Mouse (Mus musculus): Measurements from ENCODE around the gene Tyw1. TPM values are rescaled to one million over a fixed set of nuclear protein-coding genes. Genes with fewer than 3 reads are reported as not detected.
"Not testable (repeated sequence)": the region's sequence is repeated elsewhere in the genome, so short reads cannot be mapped to it uniquely, and the experiment has no call there.

The Tyw1 gene
- polyA plus RNA-seq, 1 experiment from 2014 or later, result 32.9 TPM

DNA sequence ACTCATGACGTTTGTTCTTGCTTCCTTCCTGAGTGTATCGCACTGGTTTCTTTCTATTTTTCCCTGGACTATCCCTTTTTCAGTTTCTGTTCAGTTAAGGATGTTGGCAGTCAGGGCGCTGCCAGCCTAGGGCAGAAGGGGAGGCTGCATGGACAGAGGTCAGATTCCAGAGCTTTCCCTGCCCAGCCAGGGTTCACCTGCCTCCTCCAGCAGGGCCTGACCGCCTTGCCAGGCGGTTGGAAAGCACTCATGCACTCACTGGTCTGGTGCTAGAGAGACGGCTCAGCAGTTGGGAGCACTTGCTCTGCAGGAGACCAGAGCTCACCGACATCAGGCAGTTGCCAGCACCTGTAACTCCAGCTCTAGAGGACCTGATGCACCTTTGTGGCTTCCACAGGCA lies 16.2 kb upstream of the Tyw1 start:
- Histone ChIP-seq H3K27ac (no peak overlapping the region), H3K4me1 (replicated peaks) (no peaks in the 10 kb centered on the region), H3K27me3 (ENCODE audit: insufficient read depth, poor library complexity, severe bottlenecking) (no peaks in the 10 kb centered on the region), H3K9me3 (no peaks in the 10 kb centered on the region), H3K4me3 (no peak overlapping the region), H3K36me3 (peaks cover 100% of the 10 kb centered on the region)
- DNase-seq (ENCODE audit: low spot score), result no peak
- 92% methylated on average over 7 of the region's 7 CpGs for WGBS

GRCm38 (mm10) chr5:130239856-130240255 lies 15.6 kb upstream of the Tyw1 start:
- DNase-seq (ENCODE audit: low spot score), result no peak
- H3K27me3 ChIP-seq (ENCODE audit: insufficient read depth, poor library complexity, severe bottlenecking), result no peaks in the 10 kb centered on the region
- H3K27ac ChIP-seq, result no peak overlapping the region
- H3K4me3 ChIP-seq, result no peak overlapping the region
- H3K9me3 ChIP-seq, result no peaks in the 10 kb centered on the region
- 94% methylated on average over 2 of the region's 2 CpGs for WGBS
- peaks cover 100% of the 10 kb centered on the region for H3K36me3 ChIP-seq
- H3K4me1 ChIP-seq (replicated peaks), result no peaks in the 10 kb centered on the region

GRCm38 (mm10) chr5:130241426-130241825 lies 14.0 kb upstream of the Tyw1 start:
- no peaks in the 10 kb centered on the region for H3K27me3 ChIP-seq (ENCODE audit: insufficient read depth, poor library complexity, severe bottlenecking)
- no peak overlapping the region for H3K27ac ChIP-seq
- WGBS, result 95% methylated on average over 12 of the region's 12 CpGs
- H3K9me3 ChIP-seq, result no peaks in the 10 kb centered on the region
- DNase-seq (ENCODE audit: low spot score), result no peak
- no peaks in the 10 kb centered on the region for H3K4me1 ChIP-seq (replicated peaks)
- H3K4me3 ChIP-seq, result no peak overlapping the region
- H3K36me3 ChIP-seq, result peaks cover 100% of the 10 kb centered on the region

- Histone ChIP-seq H3K4me1 (replicated peaks) (no peaks in the 10 kb centered on the region), H3K9me3 (no peaks in the 10 kb centered on the region), H3K36me3 (peaks cover 100% of the 10 kb centered on the region), H3K27me3 (ENCODE audit: insufficient read depth, poor library complexity, severe bottlenecking) (no peaks in the 10 kb centered on the region), H3K4me3 (no peak overlapping the region), H3K27ac (no peak overlapping the region)
- WGBS, result 91% methylated on average over 5 of the region's 5 CpGs
- DNase-seq (ENCODE audit: low spot score), result no peak
These were observed 7.6 kb upstream of the Tyw1 start for GRCm38 (mm10) chr5:130247823-130248222.

GRCm38 (mm10) chr5:130254164-130255016 lies 1.0 kb upstream of the Tyw1 start:
- DNase-seq (ENCODE audit: low spot score), result no peak
- H3K36me3 ChIP-seq, result peaks cover 45% of the 10 kb centered on the region

DNA sequence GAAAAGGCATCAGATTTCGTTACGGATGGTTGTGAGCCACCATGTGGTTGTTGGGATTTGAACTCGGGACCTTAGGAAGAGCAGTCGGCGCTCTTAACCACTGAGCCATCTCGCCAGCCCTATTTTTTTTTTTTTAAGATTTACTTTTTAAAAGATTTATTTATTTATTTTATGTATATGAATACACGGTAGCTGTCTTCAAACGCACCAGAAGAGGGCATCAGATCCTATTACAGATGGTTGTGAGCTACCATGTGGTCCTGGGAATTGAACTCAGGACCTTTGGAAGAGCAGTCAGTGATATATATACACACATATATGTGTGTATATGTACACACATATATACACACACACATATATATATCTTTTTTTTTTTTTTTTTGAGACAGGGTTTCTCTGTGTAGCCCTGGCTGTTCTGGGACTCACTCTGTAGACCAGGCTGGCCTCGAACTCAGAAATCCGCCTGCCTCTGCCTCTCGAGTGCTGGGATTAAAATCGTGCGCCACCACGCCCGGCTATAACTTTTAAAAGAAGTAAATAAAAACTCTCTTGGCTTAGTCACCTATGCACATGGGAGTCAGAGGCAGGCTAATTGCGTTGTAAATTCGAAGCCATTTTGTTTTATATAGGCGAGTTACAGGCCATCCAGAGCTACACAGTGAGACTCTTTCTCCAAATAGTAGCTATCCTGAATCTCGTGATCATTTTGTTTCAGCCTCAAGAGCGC lies 543 bp downstream of the Tyw1 start:
- Histone ChIP-seq H3K27ac (peak overlapping the region; percentile 91), H3K4me1 (replicated peaks) (peaks cover 23% of the 10 kb centered on the region), H3K36me3 (peaks cover 32% of the 10 kb centered on the region), H3K4me3 (peak overlapping the region; percentile 71)
- H3K27me3 ChIP-seq (ENCODE audit: insufficient read depth, poor library complexity, severe bottlenecking); H3K9me3 ChIP-seq: not testable (repeated sequence)
- peak; percentile 12 for DNase-seq (ENCODE audit: low spot score)
- WGBS, result 34% methylated on average over 20 of the region's 20 CpGs

More at GRCm38 (mm10) chr5:130254164-130255016, 1.0 kb upstream of the Tyw1 start:
- 23% methylated on average over 19 of the region's 19 CpGs for WGBS
- H3K27ac ChIP-seq, result peak overlapping the region; percentile 91
- H3K27me3 ChIP-seq (ENCODE audit: insufficient read depth, poor library complexity, severe bottlenecking), result no peaks in the 10 kb centered on the region
- H3K4me1 ChIP-seq (replicated peaks), result peaks cover 23% of the 10 kb centered on the region
- no peaks in the 10 kb centered on the region for H3K9me3 ChIP-seq
- peak overlapping the region; percentile 71 for H3K4me3 ChIP-seq

DNA sequence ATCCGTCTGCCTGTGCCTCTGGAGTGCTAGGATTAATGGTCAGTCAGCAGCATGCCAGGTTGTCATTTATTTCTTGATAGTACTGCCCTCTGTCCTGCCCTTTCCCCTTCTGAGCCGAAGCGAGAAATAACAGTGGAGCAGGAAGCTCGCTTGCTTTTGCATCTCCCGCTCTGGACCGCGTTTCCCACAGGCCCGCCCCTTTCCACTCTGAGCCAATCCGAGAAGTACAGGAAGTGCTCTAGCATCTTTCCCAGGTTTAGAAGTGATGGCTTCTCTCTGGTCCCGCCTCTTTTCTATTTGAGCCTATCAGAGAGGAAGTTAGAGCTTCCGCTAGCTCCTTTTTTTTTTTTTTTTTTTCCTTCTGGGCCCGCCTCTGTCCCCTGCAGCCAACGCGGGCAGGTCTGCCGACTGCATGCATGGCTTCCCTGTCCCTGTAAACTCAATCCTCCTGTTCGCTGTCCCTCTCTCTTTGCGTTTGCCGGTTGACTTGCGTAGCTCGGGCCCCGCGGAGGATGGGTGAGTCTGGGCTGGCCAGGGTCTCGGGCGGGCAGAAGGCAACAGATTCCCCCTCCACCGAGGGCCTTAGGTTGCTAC lies 1.4 kb downstream of the Tyw1 start:
- DNase-seq (ENCODE audit: low spot score), result peak; percentile 91
- WGBS, result 1% methylated on average over 25 of the region's 25 CpGs
- peaks cover 23% of the 10 kb centered on the region for H3K4me1 ChIP-seq (replicated peaks)
- H3K27me3 ChIP-seq (ENCODE audit: insufficient read depth, poor library complexity, severe bottlenecking), result no peaks in the 10 kb centered on the region
- peaks cover 29% of the 10 kb centered on the region for H3K36me3 ChIP-seq
- H3K27ac ChIP-seq, result peak overlapping the region; percentile 92
- H3K4me3 ChIP-seq, result peak overlapping the region; percentile 71
- no peaks in the 10 kb centered on the region for H3K9me3 ChIP-seq

GRCm38 (mm10) chr5:130257303-130257702 lies 1.9 kb downstream of the Tyw1 start:
- Histone ChIP-seq H3K4me3 (peak overlapping the region; percentile 71), H3K27ac (peak overlapping the region; percentile 92), H3K27me3 (ENCODE audit: insufficient read depth, poor library complexity, severe bottlenecking) (no peaks in the 10 kb centered on the region), H3K36me3 (peaks cover 29% of the 10 kb centered on the region), H3K9me3 (no peaks in the 10 kb centered on the region), H3K4me1 (replicated peaks) (peaks cover 23% of the 10 kb centered on the region)
- DNase-seq (ENCODE audit: low spot score), result no peak
- WGBS, result 10% methylated on average over 8 of the region's 8 CpGs

DNA sequence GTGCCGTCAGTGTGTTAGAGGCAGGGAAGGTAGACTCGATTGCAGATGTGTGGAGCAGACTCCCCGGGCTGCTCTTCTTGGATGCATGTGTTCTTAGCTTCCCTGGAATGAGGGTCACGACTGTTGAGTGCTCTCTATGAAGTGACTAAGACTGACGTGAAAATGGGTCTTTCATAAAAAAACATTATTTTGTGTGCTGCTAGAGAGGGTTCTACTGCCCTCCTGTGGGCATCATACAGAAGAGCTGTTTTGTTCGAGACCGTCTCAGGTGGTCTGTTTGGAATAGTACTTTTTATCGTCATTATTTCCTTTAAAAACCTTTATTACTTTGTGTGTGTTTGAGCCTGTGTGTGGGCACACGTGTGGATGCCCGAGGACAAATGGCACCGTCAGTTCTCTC lies 8.0 kb downstream of the Tyw1 start:
- peaks cover 73% of the 10 kb centered on the region for H3K36me3 ChIP-seq

DNA sequence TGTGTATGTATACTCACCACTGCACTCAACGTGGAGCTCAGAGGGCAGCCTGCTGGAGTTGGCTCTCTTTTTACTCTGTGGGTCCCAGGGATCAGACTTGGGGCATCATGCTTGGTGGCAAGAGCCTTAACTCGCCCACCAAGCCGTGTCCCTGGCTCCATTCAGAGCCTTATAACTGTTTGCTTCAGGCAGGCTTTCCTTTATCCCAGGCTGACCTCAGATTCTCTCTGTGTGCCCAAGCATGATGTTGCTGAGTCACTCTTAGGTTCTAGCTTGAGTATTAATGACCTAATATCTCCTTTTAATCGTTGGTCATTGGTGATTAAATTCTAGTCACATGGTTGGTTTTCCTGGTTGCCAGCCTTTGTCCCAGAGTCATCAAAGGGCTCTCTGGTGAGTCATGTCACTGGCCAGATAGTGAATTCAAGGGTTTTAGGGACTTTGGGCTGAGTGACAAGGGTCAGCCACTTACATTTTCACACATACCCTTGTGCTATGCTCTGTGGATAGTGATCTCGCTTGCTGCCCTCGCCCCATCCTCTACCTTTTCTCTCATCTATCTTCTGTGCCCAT lies 9.1 kb downstream of the Tyw1 start:
- Histone ChIP-seq H3K27me3 (ENCODE audit: insufficient read depth, poor library complexity, severe bottlenecking) (no peaks in the 10 kb centered on the region), H3K36me3 (peaks cover 84% of the 10 kb centered on the region), H3K9me3 (no peaks in the 10 kb centered on the region), H3K27ac (no peak overlapping the region), H3K4me3 (no peak overlapping the region), H3K4me1 (replicated peaks) (no peaks in the 10 kb centered on the region)
- 94% methylated on average over 6 of the region's 6 CpGs for WGBS
- no peak for DNase-seq (ENCODE audit: low spot score)

More for the DNA sequence above, 8.0 kb downstream of the Tyw1 start:
- Histone ChIP-seq H3K4me1 (replicated peaks) (no peaks in the 10 kb centered on the region), H3K4me3 (no peak overlapping the region), H3K27ac (no peak overlapping the region), H3K9me3 (no peaks in the 10 kb centered on the region), H3K27me3 (ENCODE audit: insufficient read depth, poor library complexity, severe bottlenecking) (no peaks in the 10 kb centered on the region)
- DNase-seq (ENCODE audit: low spot score), result no peak
- 82% methylated on average over 11 of the region's 11 CpGs for WGBS

GRCm38 (mm10) chr5:130266651-130267050 lies 11.2 kb downstream of the Tyw1 start:
- H3K4me1 ChIP-seq (replicated peaks), result no peaks in the 10 kb centered on the region
- no peak overlapping the region for H3K27ac ChIP-seq
- peaks cover 97% of the 10 kb centered on the region for H3K36me3 ChIP-seq
- no peaks in the 10 kb centered on the region for H3K9me3 ChIP-seq
- H3K4me3 ChIP-seq, result no peak overlapping the region
- DNase-seq (ENCODE audit: low spot score), result peak; percentile 27
- 85% methylated on average over 7 of the region's 7 CpGs for WGBS
- no peaks in the 10 kb centered on the region for H3K27me3 ChIP-seq (ENCODE audit: insufficient read depth, poor library complexity, severe bottlenecking)

DNA sequence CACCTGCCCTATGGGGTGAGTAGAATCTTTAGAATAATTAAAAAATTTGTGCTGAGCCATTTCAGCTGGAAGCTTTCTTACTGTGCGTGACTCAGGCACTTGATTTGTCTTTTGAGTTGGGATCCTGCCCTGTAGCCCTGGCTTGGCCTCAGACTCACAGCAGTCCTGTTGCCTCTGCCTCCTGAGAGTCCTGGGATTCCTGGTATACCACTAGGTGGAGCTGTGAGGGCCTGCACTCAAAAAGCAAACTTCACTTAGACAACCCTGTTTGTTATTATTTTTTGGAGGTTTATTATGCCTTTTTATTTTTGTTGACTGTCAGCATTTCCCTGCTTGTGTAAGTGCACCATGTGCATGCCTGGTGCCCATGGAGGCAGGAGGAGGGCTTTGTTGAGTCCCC lies 11.9 kb downstream of the Tyw1 start:
- H3K9me3 ChIP-seq, result no peaks in the 10 kb centered on the region
- peaks cover 99% of the 10 kb centered on the region for H3K36me3 ChIP-seq
- H3K27ac ChIP-seq, result no peak overlapping the region
- no peak overlapping the region for H3K4me3 ChIP-seq
- 89% methylated on average over 1 of the region's 1 CpGs for WGBS
- H3K4me1 ChIP-seq (replicated peaks), result no peaks in the 10 kb centered on the region
- no peak for DNase-seq (ENCODE audit: low spot score)
- H3K27me3 ChIP-seq (ENCODE audit: insufficient read depth, poor library complexity, severe bottlenecking), result no peaks in the 10 kb centered on the region
